Mouse (Mus musculus) embryonic fibroblast, embryonic 13.5 days (primary cell): ENCODE results near the gene Eci2. TPM values are rescaled to one million over a fixed set of nuclear protein-coding genes. Genes with fewer than 3 reads are reported as not detected.

Source experiments
- H3K27ac ChIP-seq: 2 replicates; pipeline ENCODE4 v1.5.1; 2012; ENCODE audit warnings: low read length, control low read depth, inconsistent platforms; ENCODE audit not compliant: insufficient read depth
- H3K4me1 ChIP-seq: 2 replicates; pipeline ENCODE4 v1.6.1; 2011; ENCODE audit warnings: low read length; ENCODE audit not compliant: control insufficient read depth, insufficient read depth
- H3K4me3 ChIP-seq: 2 replicates; pipeline ENCODE4 v1.5.1; 2011; ENCODE audit warnings: mild to moderate bottlenecking, control low read depth, low read length; ENCODE audit not compliant: insufficient read depth
- CTCF ChIP-seq: IDR thresholded peaks from 2 replicates; pipeline ENCODE4 v1.5.1; 2011; ENCODE audit warnings: mild to moderate bottlenecking, control low read depth, low read length, moderate library complexity, borderline replicate concordance; ENCODE audit not compliant: insufficient read depth
- POLR2A ChIP-seq: IDR thresholded peaks from 2 replicates; pipeline ENCODE4 v1.6.1; 2011; ENCODE audit warnings: low read depth, mild to moderate bottlenecking, control low read depth, low read length, moderate library complexity
- polyA plus RNA-seq: library from polyadenylated mRNA; stranded (reverse); fragments of >200 nt; gene quantifications from 2 replicates; pipeline ENCODE4 v1.2.4, GENCODE M21; 2011; ENCODE audit warnings: low read depth; ENCODE audit not compliant: missing spikeins, insufficient read length

The Eci2 gene
- polyA plus RNA-seq = 68.0 and 78.9 TPM in 2 replicates

- H3K4me1 ChIP-seq = no peaks in the 10 kb centered on the region
- TF ChIP-seq POLR2A = no peak
- peak; percentile 10; the same call in 1 of the 2 replicates for TF ChIP-seq CTCF
- peak within 1 kb of the TSS; percentile 15; the same call in 1 of the 2 replicates for H3K4me3 ChIP-seq
- H3K27ac ChIP-seq = no peak within 1 kb of the TSS
Measured at GRCm38 (mm10) chr13:35026879-35027278, at the start of gene Eci2. Eci2 (minus strand) TSS chr13:35027096.

GRCm38 (mm10) chr13:35074862-35075261 lies 48.0 kb upstream of the Eci2 start:
- H3K4me3 ChIP-seq = no peak overlapping the region
- H3K4me1 ChIP-seq = no peaks in the 10 kb centered on the region
- no peak overlapping the region for H3K27ac ChIP-seq
- TF ChIP-seq CTCF (no peak), POLR2A (no peak)

GRCm38 (mm10) chr13:35070485-35071472 lies 43.9 kb upstream of the Eci2 start:
- TF ChIP-seq POLR2A = no peak
- TF ChIP-seq CTCF = no peak
- Histone ChIP-seq H3K4me3 (no peak overlapping the region), H3K4me1 (no peaks in the 10 kb centered on the region), H3K27ac (no peak overlapping the region)

GRCm38 (mm10) chr13:35067084-35067483 lies 40.2 kb upstream of the Eci2 start:
- H3K4me1 ChIP-seq = no peaks in the 10 kb centered on the region
- no peak overlapping the region for H3K4me3 ChIP-seq
- no peak for TF ChIP-seq CTCF
- H3K27ac ChIP-seq = no peak overlapping the region

- no peaks in the 10 kb centered on the region for H3K4me1 ChIP-seq
- no peak overlapping the region for H3K27ac ChIP-seq
- TF ChIP-seq POLR2A = no peak
- TF ChIP-seq CTCF = no peak
- H3K4me3 ChIP-seq = no peak overlapping the region
Measured at GRCm38 (mm10) chr13:35066033-35066432, 39.1 kb upstream of the Eci2 start.

GRCm38 (mm10) chr13:35064381-35064780 lies 37.5 kb upstream of the Eci2 start:
- no peak for TF ChIP-seq CTCF
- TF ChIP-seq POLR2A = no peak
- Histone ChIP-seq H3K4me3 (no peak overlapping the region), H3K4me1 (no peaks in the 10 kb centered on the region), H3K27ac (no peak overlapping the region)

GRCm38 (mm10) chr13:35058145-35058544 lies 31.2 kb upstream of the Eci2 start:
- TF ChIP-seq CTCF = no peak
- no peak for TF ChIP-seq POLR2A
- no peak overlapping the region for H3K27ac ChIP-seq
- H3K4me1 ChIP-seq = no peaks in the 10 kb centered on the region
- no peak overlapping the region for H3K4me3 ChIP-seq

GRCm38 (mm10) chr13:35036486-35036885 lies 9.6 kb upstream of the Eci2 start:
- Histone ChIP-seq H3K4me1 (no peaks in the 10 kb centered on the region), H3K4me3 (no peak overlapping the region), H3K27ac (no peak overlapping the region)
- no peak for TF ChIP-seq CTCF
- TF ChIP-seq POLR2A = no peak

GRCm38 (mm10) chr13:35035731-35036130 lies 8.8 kb upstream of the Eci2 start:
- TF ChIP-seq POLR2A (no peak), CTCF (no peak)
- no peak overlapping the region for H3K4me3 ChIP-seq
- H3K4me1 ChIP-seq = no peaks in the 10 kb centered on the region
- H3K27ac ChIP-seq = no peak overlapping the region

GRCm38 (mm10) chr13:35033571-35033970 lies 6.7 kb upstream of the Eci2 start:
- no peak overlapping the region for H3K27ac ChIP-seq
- no peak overlapping the region for H3K4me3 ChIP-seq
- TF ChIP-seq CTCF = no peak
- H3K4me1 ChIP-seq = no peaks in the 10 kb centered on the region

- Histone ChIP-seq H3K4me1 (no peaks in the 10 kb centered on the region), H3K27ac (no peak overlapping the region), H3K4me3 (no peak overlapping the region)
- TF ChIP-seq POLR2A = no peak
Measured at GRCm38 (mm10) chr13:35031684-35032082, 4.8 kb upstream of the Eci2 start.
